Mouse (Mus musculus) stomach, embryonic 14.5 days (tissue): ENCODE measurements around the gene Rab3gap2. TPM values are rescaled to one million over a fixed set of nuclear protein-coding genes. Genes with fewer than 3 reads are reported as not detected.

Source experiments
- ATAC-seq: fragments of 200-750 bp; cut with Nextera tagmentation; 2 replicates; pipeline ENCODE4 v1.8.0; 2017; ENCODE audit warnings: low read depth, moderate TSS enrichment; ENCODE audit not compliant: insufficient number of reproducible peaks, insufficient read depth, low FRiP score
- H3K27ac ChIP-seq: fragments of 300-500 bp; sonication (generic); 2 replicates; pipeline ENCODE4 v1.5.1; 2014; ENCODE audit warnings: mild to moderate bottlenecking, low read length, moderate library complexity, mixed read lengths
- H3K27me3 ChIP-seq: fragments of 300-500 bp; sonication (generic); 2 replicates; pipeline ENCODE4 v1.6.1; 2014; ENCODE audit warnings: low read length, control low read depth, mixed read lengths; ENCODE audit not compliant: control insufficient read depth, insufficient read depth
- H3K36me3 ChIP-seq: fragments of 300-500 bp; sonication (generic); 2 replicates; pipeline ENCODE4 v1.6.1; 2014; ENCODE audit warnings: mild to moderate bottlenecking, control low read depth, low read length, moderate library complexity, mixed read lengths; ENCODE audit not compliant: control insufficient read depth, insufficient read depth
- H3K4me1 ChIP-seq: fragments of 300-500 bp; sonication (generic); 2 replicates; pipeline ENCODE4 v1.6.1; 2014; ENCODE audit warnings: low read length, control low read depth, mixed read lengths; ENCODE audit not compliant: control insufficient read depth, insufficient read depth
- H3K4me2 ChIP-seq: fragments of 300-500 bp; sonication (generic); replicated peaks from 2 replicates; pipeline ENCODE4 v1.6.1; 2014; ENCODE audit warnings: low read depth, low read length, control low read depth
- H3K4me3 ChIP-seq: fragments of 300-500 bp; sonication (generic); 2 replicates; pipeline ENCODE4 v1.5.1; 2014; ENCODE audit warnings: low read depth, low read length, control low read depth
- H3K9ac ChIP-seq: fragments of 300-500 bp; sonication (generic); replicated peaks from 2 replicates; pipeline ENCODE4 v1.6.1; 2014; ENCODE audit warnings: low read depth, mild to moderate bottlenecking, control low read depth, low read length, moderate library complexity, mixed read lengths
- H3K9me3 ChIP-seq: fragments of 300-500 bp; sonication (generic); 2 replicates; pipeline ENCODE4 v1.6.1; 2016; ENCODE audit warnings: low read depth, low read length, control low read depth; ENCODE audit not compliant: control insufficient read depth
- WGBS: fragments of 180-500 bp; shearing (Covaris S2); extraction: QIAGEN DNeasy Blood & Tissue Kit; methylation state at CpG from one replicate; pipeline ENCODE4 v1.1.7; 2014; 5-methylcytosine and 5-hydroxymethylcytosine counted together
- polyA plus RNA-seq: library from polyadenylated mRNA; unstranded; fragments of >200 nt; fragmentation: Nextera tagmentation; extraction: Ambion mirVana; gene quantifications from 2 replicates; pipeline ENCODE4 v1.2.1, GENCODE M21; 2014

Gene Rab3gap2
- polyA plus RNA-seq, 1 experiment from 2014 or later, result 24.9 TPM

GRCm38 (mm10) chr1:185256753-185257152 is 52.8 kb downstream of the Rab3gap2 start:
- Histone ChIP-seq H3K27ac (no peak overlapping the region), H3K4me3 (no peak overlapping the region), H3K27me3 (no peaks in the 10 kb centered on the region), H3K4me1 (no peaks in the 10 kb centered on the region), H3K4me2 (no peak overlapping the region), H3K36me3 (peaks cover 27% of the 10 kb centered on the region), H3K9ac (no peak overlapping the region), H3K9me3 (no peaks in the 10 kb centered on the region)
- WGBS, result 45% methylated on average over 3 of the region's 3 CpGs
- no peak for ATAC-seq

- Histone ChIP-seq H3K4me1 (no peaks in the 10 kb centered on the region), H3K36me3 (peaks cover 56% of the 10 kb centered on the region), H3K4me3 (no peak overlapping the region), H3K9ac (no peak overlapping the region), H3K27ac (no peak overlapping the region), H3K9me3 (no peaks in the 10 kb centered on the region), H3K4me2 (no peak overlapping the region), H3K27me3 (no peaks in the 10 kb centered on the region)
- WGBS, result 51% methylated on average over 14 of the region's 14 CpGs
- ATAC-seq, result no peak
Measured at GRCm38 (mm10) chr1:185262565-185262964, 58.6 kb downstream of the Rab3gap2 start.

GRCm38 (mm10) chr1:185268675-185269074 is 64.8 kb downstream of the Rab3gap2 start:
- H3K4me2 ChIP-seq, result no peak overlapping the region
- no peaks in the 10 kb centered on the region for H3K27me3 ChIP-seq
- no peak overlapping the region for H3K27ac ChIP-seq
- 84% methylated on average over 4 of the region's 4 CpGs for WGBS
- no peak overlapping the region for H3K9ac ChIP-seq
- peaks cover 45% of the 10 kb centered on the region for H3K36me3 ChIP-seq
- H3K4me3 ChIP-seq, result no peak overlapping the region
- H3K9me3 ChIP-seq, result no peaks in the 10 kb centered on the region
- no peaks in the 10 kb centered on the region for H3K4me1 ChIP-seq
- ATAC-seq, result no peak

GRCm38 (mm10) chr1:185270403-185271097 is 66.6 kb downstream of the Rab3gap2 start:
- Histone ChIP-seq H3K36me3 (peaks cover 40% of the 10 kb centered on the region), H3K27ac (no peak overlapping the region), H3K27me3 (no peaks in the 10 kb centered on the region), H3K4me3 (no peak overlapping the region), H3K9ac (no peak overlapping the region), H3K4me1 (no peaks in the 10 kb centered on the region), H3K4me2 (no peak overlapping the region), H3K9me3 (no peaks in the 10 kb centered on the region)
- 86% methylated on average over 8 of the region's 8 CpGs for WGBS
- 0 out of 2 replicates have a peak, but pooled peaks have one; percentile 37 for ATAC-seq

- Histone ChIP-seq H3K36me3 (peaks cover 38% of the 10 kb centered on the region), H3K27me3 (no peaks in the 10 kb centered on the region), H3K4me2 (no peak overlapping the region), H3K9ac (no peak overlapping the region), H3K9me3 (no peaks in the 10 kb centered on the region), H3K27ac (no peak overlapping the region), H3K4me3 (no peak overlapping the region), H3K4me1 (no peaks in the 10 kb centered on the region)
- WGBS, result 92% methylated on average over 9 of the region's 9 CpGs
- ATAC-seq, result no peak
Measured at GRCm38 (mm10) chr1:185271373-185271772, 67.5 kb downstream of the Rab3gap2 start.

- H3K4me2 ChIP-seq, result no peak overlapping the region
- H3K9ac ChIP-seq, result no peak overlapping the region
- no peak overlapping the region for H3K27ac ChIP-seq
- no peaks in the 10 kb centered on the region for H3K9me3 ChIP-seq
- H3K4me1 ChIP-seq, result no peaks in the 10 kb centered on the region
- no peaks in the 10 kb centered on the region for H3K27me3 ChIP-seq
- no peak overlapping the region for H3K4me3 ChIP-seq
- ATAC-seq, result no peak
- peaks cover 51% of the 10 kb centered on the region for H3K36me3 ChIP-seq
- 89% methylated on average over 5 of the region's 5 CpGs for WGBS
Measured at GRCm38 (mm10) chr1:185274819-185275545, 71.1 kb downstream of the Rab3gap2 start.

GRCm38 (mm10) chr1:185275976-185276375 is 72.1 kb downstream of the Rab3gap2 start:
- H3K4me2 ChIP-seq, result no peak overlapping the region
- H3K4me3 ChIP-seq, result no peak overlapping the region
- no peaks in the 10 kb centered on the region for H3K4me1 ChIP-seq
- no peak overlapping the region for H3K27ac ChIP-seq
- no peak overlapping the region for H3K9ac ChIP-seq
- H3K36me3 ChIP-seq, result peaks cover 56% of the 10 kb centered on the region
- H3K9me3 ChIP-seq, result no peaks in the 10 kb centered on the region
- H3K27me3 ChIP-seq, result no peaks in the 10 kb centered on the region
- WGBS, result 90% methylated on average over 7 of the region's 7 CpGs
- no peak for ATAC-seq

- H3K9ac ChIP-seq, result no peak overlapping the region
- H3K27me3 ChIP-seq, result no peaks in the 10 kb centered on the region
- no peak overlapping the region for H3K4me2 ChIP-seq
- H3K4me1 ChIP-seq, result no peaks in the 10 kb centered on the region
- H3K4me3 ChIP-seq, result no peak overlapping the region
- H3K9me3 ChIP-seq, result no peaks in the 10 kb centered on the region
- no peak overlapping the region for H3K27ac ChIP-seq
- ATAC-seq, result no peak
- peaks cover 51% of the 10 kb centered on the region for H3K36me3 ChIP-seq
- WGBS, result 82% methylated on average over 11 of the region's 11 CpGs
Measured at GRCm38 (mm10) chr1:185277022-185277421, 73.1 kb downstream of the Rab3gap2 start.
